Mouse (Mus musculus) stomach, postnatal 0 days (tissue): ENCODE measurements at regions not wholly inside any gene's neighbourhood (a gene's known extent, or its start where the extent isn't known, plus 50 kb on each side); places are given as distances from the start of the nearest gene placed in this dataset.

Experiments
- ATAC-seq: fragments of 200-750 bp; cut with Nextera tagmentation; 2 replicates; pipeline ENCODE4 v1.8.0; 2017; ENCODE audit not compliant: low FRiP score, low TSS enrichment
- DNase-seq: peaks from one replicate; pipeline ENCODE4 v3.0.0-alpha.2; 2016; ENCODE audit warnings: low spot score
- H3K27ac ChIP-seq: fragments of 300-500 bp; sonication (generic); replicated peaks from 2 replicates; pipeline ENCODE4 v1.5.1; 2014; ENCODE audit warnings: mild to moderate bottlenecking, control low read depth
- H3K27me3 ChIP-seq: fragments of 300-500 bp; sonication (generic); 2 replicates; pipeline ENCODE4 v1.6.1; 2014; ENCODE audit warnings: low read length; ENCODE audit not compliant: control insufficient read depth, insufficient read depth
- H3K36me3 ChIP-seq: fragments of 300-500 bp; sonication (generic); 2 replicates; pipeline ENCODE4 v1.6.1; 2014; ENCODE audit warnings: low read length, mixed read lengths; ENCODE audit not compliant: control insufficient read depth, insufficient read depth
- H3K4me1 ChIP-seq: fragments of 300-500 bp; sonication (generic); replicated peaks from 2 replicates; pipeline ENCODE4 v1.6.1; 2014; ENCODE audit warnings: antibody characterized with exemption; ENCODE audit not compliant: control insufficient read depth, insufficient read depth
- H3K4me2 ChIP-seq: fragments of 300-500 bp; sonication (generic); replicated peaks from 2 replicates; pipeline ENCODE4 v1.6.1; 2014; ENCODE audit warnings: low read depth, mild to moderate bottlenecking, control low read depth, moderate library complexity
- H3K4me3 ChIP-seq: fragments of 300-500 bp; sonication (generic); 2 replicates; pipeline ENCODE4 v1.5.1; 2014; ENCODE audit warnings: low read depth, low read length, control low read depth
- H3K9ac ChIP-seq: fragments of 300-500 bp; sonication (generic); 2 replicates; pipeline ENCODE4 v1.6.1; 2014; ENCODE audit warnings: mild to moderate bottlenecking, low read length, control low read depth, mixed read lengths
- H3K9me3 ChIP-seq: fragments of 300-500 bp; sonication (generic); 2 replicates; pipeline ENCODE4 v1.6.1; 2016; ENCODE audit warnings: low read length; ENCODE audit not compliant: control insufficient read depth
- CTCF ChIP-seq: IDR thresholded peaks from 2 replicates; pipeline ENCODE4 v1.5.1; 2016; ENCODE audit warnings: antibody characterized with exemption, low read depth, mild to moderate bottlenecking, moderate library complexity
- EP300 ChIP-seq: optimal IDR thresholded peaks from 2 replicates; pipeline ENCODE3; 2016; ENCODE audit warnings: antibody characterized with exemption
- WGBS: fragments of 180-500 bp; shearing (Covaris S2); extraction: QIAGEN DNeasy Blood & Tissue Kit; methylation state at CpG from one replicate; pipeline ENCODE4 v1.1.7; 2014; 5-methylcytosine and 5-hydroxymethylcytosine counted together

DNA sequence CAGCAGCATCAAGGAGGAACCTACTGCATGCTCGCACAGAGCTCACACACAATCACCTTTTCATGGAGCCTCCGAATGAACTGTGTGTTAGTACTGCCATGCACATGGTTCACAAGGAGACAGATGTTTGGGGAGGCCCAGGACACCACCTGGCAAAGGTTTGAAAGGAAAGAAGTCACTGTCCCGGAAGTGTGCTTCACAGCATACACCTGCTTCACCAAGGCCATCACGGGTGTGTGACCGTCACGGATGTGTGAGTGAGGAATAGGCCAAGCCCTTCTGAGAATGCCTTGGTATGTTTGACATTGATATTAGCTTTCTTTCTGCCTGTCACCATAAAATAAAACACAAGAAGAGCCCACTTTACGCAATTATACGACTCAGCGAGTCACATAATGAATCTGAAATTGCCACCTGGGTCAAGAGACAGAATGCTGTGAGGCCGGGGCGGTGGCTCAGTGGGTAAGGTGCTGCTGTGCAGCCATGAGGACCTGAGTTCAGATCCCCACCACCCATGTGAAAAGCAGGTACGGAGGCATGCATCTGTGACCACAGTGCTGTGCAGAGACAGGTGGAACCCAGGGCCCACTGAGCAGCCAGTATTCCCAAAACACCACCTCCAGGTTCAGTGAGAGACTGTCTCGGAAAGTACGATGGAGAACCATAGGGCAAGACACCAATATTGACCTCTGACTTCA is 162.3 kb upstream of the Sh3bp4 start:
- Histone ChIP-seq H3K4me2 (no peak overlapping the region), H3K27me3 (no peaks in the 10 kb centered on the region), H3K27ac (no peak overlapping the region), H3K36me3 (no peaks in the 10 kb centered on the region), H3K4me3 (no peak overlapping the region), H3K4me1 (no peaks in the 10 kb centered on the region), H3K9ac (no peak overlapping the region), H3K9me3 (no peaks in the 10 kb centered on the region)
- TF ChIP-seq CTCF (no peak), EP300 (no peak)
- 84% methylated on average over 14 of the region's 14 CpGs for WGBS
- ATAC-seq (no peak), DNase-seq (no peak)

GRCm38 (mm10) chr1:88908683-88909082 is 161.5 kb upstream of the Sh3bp4 start:
- no peaks in the 10 kb centered on the region for H3K4me1 ChIP-seq
- no peak overlapping the region for H3K4me3 ChIP-seq
- H3K9ac ChIP-seq: no peak overlapping the region
- ATAC-seq: no peak
- TF ChIP-seq CTCF (no peak), EP300 (no peak)
- no peaks in the 10 kb centered on the region for H3K27me3 ChIP-seq
- no peak overlapping the region for H3K27ac ChIP-seq
- H3K4me2 ChIP-seq: no peak overlapping the region
- WGBS: 46% methylated on average over 8 of the region's 8 CpGs
- DNase-seq: no peak
- H3K9me3 ChIP-seq: 0 out of 2 replicates have a peak, but pooled peaks cover 2% of the 10 kb centered on the region
- H3K36me3 ChIP-seq: no peaks in the 10 kb centered on the region

- H3K4me3 ChIP-seq: no peak overlapping the region
- H3K4me2 ChIP-seq: no peak overlapping the region
- no peak overlapping the region for H3K9ac ChIP-seq
- ATAC-seq (no peak), DNase-seq (no peak)
- WGBS: 83% methylated on average over 4 of the region's 4 CpGs
- TF ChIP-seq CTCF (no peak), EP300 (no peak)
- no peaks in the 10 kb centered on the region for H3K36me3 ChIP-seq
- 0 out of 2 replicates have a peak, but pooled peaks cover 3% of the 10 kb centered on the region for H3K9me3 ChIP-seq
- no peaks in the 10 kb centered on the region for H3K27me3 ChIP-seq
- no peak overlapping the region for H3K27ac ChIP-seq
- no peaks in the 10 kb centered on the region for H3K4me1 ChIP-seq
Observed at GRCm38 (mm10) chr1:88909314-88909713, 160.9 kb upstream of the Sh3bp4 start.

DNA sequence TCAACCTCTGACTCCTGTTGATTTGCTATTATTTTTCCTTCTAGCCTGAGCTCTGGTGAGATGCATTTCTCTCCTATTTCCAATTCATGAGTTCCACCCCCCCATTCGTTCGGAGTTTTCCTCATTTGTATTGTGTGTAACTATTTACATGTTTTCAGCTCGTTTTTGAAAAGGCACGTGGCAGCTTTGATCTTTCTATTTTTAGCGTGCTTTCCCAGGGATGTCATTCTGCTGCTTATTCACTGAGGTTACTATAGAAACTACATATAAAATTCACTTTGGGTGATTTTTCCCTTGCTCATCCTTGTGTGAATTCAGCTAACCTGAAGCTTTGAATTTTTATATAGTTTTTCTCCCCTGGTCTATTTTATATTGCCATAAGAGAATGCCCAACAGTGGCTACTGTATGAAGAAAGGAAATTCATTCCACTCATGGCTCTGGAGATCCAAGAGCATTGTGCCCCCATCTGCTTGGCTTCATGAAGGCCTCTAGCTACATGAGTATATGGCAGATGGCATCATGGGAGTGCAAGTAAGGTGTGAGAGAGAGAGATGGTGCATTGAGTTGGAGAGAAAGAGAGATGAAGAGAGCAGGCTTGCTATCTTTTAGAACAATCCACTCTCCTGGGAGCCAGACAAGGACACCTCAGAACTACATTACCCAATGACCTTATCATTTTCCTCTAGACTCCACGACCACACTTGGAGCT is 160.2 kb upstream of the Sh3bp4 start:
- 75% methylated on average over 6 of the region's 6 CpGs for WGBS
- DNase-seq (no peak), ATAC-seq (no peak)
- no peak overlapping the region for H3K4me3 ChIP-seq
- H3K9ac ChIP-seq: no peak overlapping the region
- TF ChIP-seq EP300 (no peak), CTCF (no peak)
- no peak overlapping the region for H3K4me2 ChIP-seq
- H3K4me1 ChIP-seq: no peaks in the 10 kb centered on the region
- no peak overlapping the region for H3K27ac ChIP-seq
- no peaks in the 10 kb centered on the region for H3K27me3 ChIP-seq
- no peaks in the 10 kb centered on the region for H3K36me3 ChIP-seq
- H3K9me3 ChIP-seq: 0 out of 2 replicates have a peak, but pooled peaks cover 3% of the 10 kb centered on the region

GRCm38 (mm10) chr1:88911724-88912123 is 158.5 kb upstream of the Sh3bp4 start:
- Histone ChIP-seq H3K27me3 (no peaks in the 10 kb centered on the region), H3K36me3 (no peaks in the 10 kb centered on the region), H3K9ac (no peak overlapping the region), H3K9me3 (0 out of 2 replicates have a peak, but pooled peaks cover 3% of the 10 kb centered on the region), H3K4me3 (no peak overlapping the region), H3K27ac (no peak overlapping the region), H3K4me1 (no peaks in the 10 kb centered on the region), H3K4me2 (no peak overlapping the region)
- TF ChIP-seq EP300: no peak
- no peak for TF ChIP-seq CTCF
- no peak for ATAC-seq
- DNase-seq: no peak
- WGBS: 71% methylated on average over 5 of the region's 5 CpGs

DNA sequence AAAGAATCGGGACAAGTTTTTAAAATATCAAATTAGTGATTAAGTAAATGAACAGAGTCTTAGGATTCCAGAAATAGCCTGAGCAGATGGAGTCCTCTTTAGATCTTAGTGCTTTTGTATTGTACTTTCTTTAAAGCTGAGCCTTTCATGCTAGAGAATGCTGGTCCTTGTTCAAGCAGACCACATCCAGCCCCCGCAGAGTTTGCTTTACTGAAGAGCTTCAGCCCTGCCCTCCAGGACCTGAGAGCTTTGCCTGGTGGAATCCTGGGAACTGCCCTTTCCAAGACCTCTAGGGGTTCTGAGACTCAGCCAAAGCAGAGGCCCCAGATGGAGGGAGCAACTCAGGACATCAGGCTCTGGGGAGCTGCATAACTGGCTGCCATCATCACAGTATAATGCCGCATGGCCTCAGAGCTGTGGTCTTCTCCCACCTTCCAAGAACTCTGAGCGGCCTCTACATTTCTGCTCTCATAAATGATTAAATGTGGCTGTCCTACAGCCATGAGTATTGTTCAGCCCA is 153.6 kb upstream of the Sh3bp4 start:
- TF ChIP-seq CTCF: no peak
- TF ChIP-seq EP300: no peak
- no peaks in the 10 kb centered on the region for H3K27me3 ChIP-seq
- H3K9ac ChIP-seq: no peak overlapping the region
- H3K4me3 ChIP-seq: no peak overlapping the region
- no peaks in the 10 kb centered on the region for H3K36me3 ChIP-seq
- H3K4me1 ChIP-seq: no peaks in the 10 kb centered on the region
- ATAC-seq: no peak
- WGBS: 75% methylated on average over 4 of the region's 4 CpGs
- 0 out of 2 replicates have a peak, but pooled peaks cover 3% of the 10 kb centered on the region for H3K9me3 ChIP-seq
- H3K4me2 ChIP-seq: no peak overlapping the region
- no peak for DNase-seq
- no peak overlapping the region for H3K27ac ChIP-seq
